Mouse (Mus musculus): ENCODE measurements around the gene Cd3g.

The Cd3g gene

GRCm38 (mm10) chr9:44980242-44980641 is at the start of gene Cd3g:
Gene Cd3g, minus strand, starts transcription at chr9:44980431.
- DNase-seq (ENCODE audit: low read depth, low spot score), result peak; percentile 87

- no peak for DNase-seq (ENCODE audit: low read depth, low spot score)
These were observed 47.1 kb upstream of the Cd3g start for GRCm38 (mm10) chr9:45027376-45027775.

DNA sequence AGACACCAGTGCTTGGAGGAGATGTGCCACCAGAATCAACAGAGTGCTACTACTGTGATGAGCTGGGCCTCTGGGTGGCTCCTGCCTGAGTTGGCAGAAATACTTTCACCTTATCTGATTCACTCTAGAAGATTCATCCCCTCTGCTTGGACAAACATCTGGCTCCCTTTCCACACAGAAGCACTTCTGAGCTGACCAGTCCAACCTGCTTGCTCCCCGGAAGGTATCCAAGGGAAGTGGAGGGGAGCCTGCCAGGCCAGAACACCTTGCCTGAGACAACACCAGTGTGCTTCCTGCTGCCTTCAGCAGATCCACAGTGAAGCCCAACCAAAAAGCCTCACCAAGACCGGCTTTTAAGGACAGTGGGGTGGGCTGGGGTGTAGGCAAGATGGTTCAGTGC is 44.0 kb upstream of the Cd3g start:
- no peak for DNase-seq (ENCODE audit: low read depth, low spot score)

GRCm38 (mm10) chr9:45023638-45024037 is 43.4 kb upstream of the Cd3g start:
- DNase-seq (ENCODE audit: low read depth, low spot score), result no peak

GRCm38 (mm10) chr9:45022800-45023199 is 42.6 kb upstream of the Cd3g start:
- DNase-seq (ENCODE audit: low read depth, low spot score), result peak; percentile 77

- DNase-seq (ENCODE audit: low read depth, low spot score), result no peak
These were observed 37.8 kb upstream of the Cd3g start for GRCm38 (mm10) chr9:45018031-45018430.

- peak; percentile 32 for DNase-seq (ENCODE audit: low read depth, low spot score)
These were observed 35.6 kb upstream of the Cd3g start for GRCm38 (mm10) chr9:45015841-45016240.

- DNase-seq (ENCODE audit: low read depth, low spot score), result peak; percentile 74
These were observed 34.6 kb upstream of the Cd3g start for GRCm38 (mm10) chr9:45014879-45015278.

- no peak for DNase-seq (ENCODE audit: low read depth, low spot score)
These were observed 31.1 kb upstream of the Cd3g start for GRCm38 (mm10) chr9:45011291-45011690.

GRCm38 (mm10) chr9:45010461-45010860 is 30.2 kb upstream of the Cd3g start:
- DNase-seq (ENCODE audit: low read depth, low spot score), result peak; percentile 83

- peak; percentile 88 for DNase-seq (ENCODE audit: low read depth, low spot score)
These were observed 29.2 kb upstream of the Cd3g start, which contains the start of gene Cd3e for GRCm38 (mm10) chr9:45009180-45010078. Gene Cd3e, minus strand, starts transcription at chr9:45009627.

GRCm38 (mm10) chr9:45008342-45008741 is 28.1 kb upstream of the Cd3g start:
- DNase-seq (ENCODE audit: low read depth, low spot score), result no peak

DNA sequence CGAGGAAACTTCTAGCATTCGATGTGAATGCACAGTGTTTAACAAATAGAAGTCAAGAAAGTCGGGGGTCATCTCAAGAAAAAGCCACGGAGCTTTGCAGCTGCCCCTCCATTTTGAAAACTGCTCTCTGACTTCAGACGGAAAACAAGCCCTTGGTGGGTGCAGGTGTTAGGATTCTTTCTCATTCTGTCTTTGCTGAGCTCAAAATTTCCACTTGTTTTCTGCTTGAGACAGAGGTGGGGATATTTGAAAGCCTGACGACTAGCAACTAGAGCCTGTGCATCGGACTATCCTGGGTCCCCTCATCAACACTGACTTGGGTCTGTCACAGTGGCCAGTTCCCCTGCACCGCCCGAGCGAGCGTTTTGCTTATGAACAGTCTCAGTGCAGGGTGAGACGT is 27.2 kb upstream of the Cd3g start:
- no peak for DNase-seq (ENCODE audit: low read depth, low spot score)

GRCm38 (mm10) chr9:45000249-45000648 is 20.0 kb upstream of the Cd3g start:
- no peak for DNase-seq (ENCODE audit: low read depth, low spot score)

DNA sequence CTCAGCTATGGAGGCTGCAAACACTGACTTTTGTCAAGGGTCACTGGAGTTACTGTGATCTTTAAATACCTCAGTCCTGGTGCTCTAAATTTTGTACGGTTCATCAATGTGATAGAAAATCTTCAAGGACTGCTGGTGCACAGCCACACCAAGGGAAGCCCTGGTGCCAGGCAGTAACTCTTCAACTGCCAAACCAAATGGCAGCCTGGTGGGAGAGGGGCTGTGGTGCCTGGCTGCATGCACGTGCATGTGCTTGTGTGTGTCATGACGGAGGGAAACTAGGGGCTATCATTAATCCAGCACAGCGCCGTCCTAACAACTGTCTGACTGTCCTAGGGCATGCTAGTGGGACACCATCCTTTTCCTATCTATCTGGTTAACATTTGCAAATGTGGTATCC is 19.5 kb upstream of the Cd3g start:
- DNase-seq (ENCODE audit: low read depth, low spot score), result no peak

DNA sequence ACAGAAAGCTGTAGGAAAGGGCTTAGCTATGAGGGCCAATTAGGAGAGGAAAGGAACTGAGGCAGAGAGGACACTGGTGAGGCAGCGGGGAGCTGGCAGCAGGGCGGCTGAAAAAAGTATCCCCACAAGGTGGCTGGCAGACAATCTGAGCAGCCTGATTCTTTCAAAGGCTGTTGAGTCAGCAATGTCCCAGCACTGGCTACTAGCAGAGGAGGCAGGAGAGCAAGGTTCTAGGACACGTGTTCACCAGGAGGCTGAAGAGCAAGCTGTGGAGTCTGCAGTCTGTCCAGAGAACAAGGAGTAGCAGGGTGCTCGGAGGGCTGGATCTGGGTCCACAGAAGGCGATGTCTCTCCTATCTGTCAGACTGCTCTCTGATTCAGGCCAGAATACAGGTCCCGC is 18.9 kb upstream of the Cd3g start:
- peak; percentile 36 for DNase-seq (ENCODE audit: low read depth, low spot score)

GRCm38 (mm10) chr9:44998138-44998537 is 17.9 kb upstream of the Cd3g start:
- peak; percentile 59 for DNase-seq (ENCODE audit: low read depth, low spot score)

DNA sequence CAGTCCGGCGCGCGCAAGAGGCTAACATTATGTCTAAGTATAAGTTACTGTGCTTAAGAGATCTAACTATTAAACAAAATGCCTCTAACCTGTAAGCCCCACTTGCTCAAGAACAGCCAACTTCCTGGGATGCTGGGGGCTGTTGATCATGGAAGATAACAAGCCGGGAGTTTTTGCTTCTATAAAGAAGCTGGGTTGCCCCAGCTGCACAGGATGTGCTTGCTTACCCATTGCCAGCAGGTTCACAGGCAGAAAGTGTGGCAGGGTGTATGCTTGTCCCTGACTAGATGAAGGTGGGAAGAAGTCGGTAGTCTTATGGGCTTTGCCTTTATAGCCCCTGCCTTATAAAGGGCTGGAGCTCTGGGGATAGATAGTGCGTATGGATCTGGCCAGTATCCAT is 16.4 kb upstream of the Cd3g start:
- DNase-seq (ENCODE audit: low read depth, low spot score), result no peak

DNA sequence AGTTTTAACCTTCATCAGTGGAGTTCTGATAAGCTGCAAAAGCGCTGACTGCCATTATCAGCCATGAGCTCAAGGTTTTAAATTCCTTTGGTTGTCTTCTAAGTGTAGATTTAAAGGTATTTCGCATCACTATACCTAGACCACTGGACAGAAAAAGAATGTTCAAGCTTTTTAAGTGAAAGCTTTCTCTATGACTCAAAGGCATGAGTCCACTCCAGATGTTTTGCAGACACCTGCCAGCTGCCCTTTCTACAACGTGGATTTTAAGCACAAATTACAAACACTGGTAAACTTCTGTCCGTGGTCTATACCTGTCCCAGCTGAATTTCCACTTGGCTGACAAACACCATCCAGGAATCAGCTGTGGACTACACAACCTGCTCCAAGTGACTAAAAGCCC is 14.7 kb upstream of the Cd3g start:
- no peak for DNase-seq (ENCODE audit: low read depth, low spot score)

- DNase-seq (ENCODE audit: low read depth, low spot score), result no peak
These were observed 13.0 kb upstream of the Cd3g start for GRCm38 (mm10) chr9:44993268-44993667.

DNA sequence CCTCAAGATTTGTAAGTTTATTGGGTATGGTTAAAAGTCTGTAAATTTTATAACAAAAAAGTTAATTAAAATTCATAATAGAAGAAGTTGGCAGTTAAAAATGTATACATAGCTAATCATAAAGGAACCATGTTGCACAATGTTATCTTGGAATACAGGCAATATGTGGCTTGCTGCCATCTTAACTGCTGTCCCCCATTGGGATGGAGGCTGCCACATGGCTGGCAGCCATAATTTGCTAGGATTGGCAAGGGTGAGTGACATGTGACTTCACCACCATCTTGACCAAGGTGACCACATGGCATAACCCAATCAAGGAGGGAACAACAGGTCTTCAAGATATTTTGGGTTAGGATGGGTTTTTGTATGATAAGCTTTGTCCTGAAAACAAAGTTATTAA is 12.0 kb upstream of the Cd3g start:
- DNase-seq (ENCODE audit: low read depth, low spot score), result no peak

DNA sequence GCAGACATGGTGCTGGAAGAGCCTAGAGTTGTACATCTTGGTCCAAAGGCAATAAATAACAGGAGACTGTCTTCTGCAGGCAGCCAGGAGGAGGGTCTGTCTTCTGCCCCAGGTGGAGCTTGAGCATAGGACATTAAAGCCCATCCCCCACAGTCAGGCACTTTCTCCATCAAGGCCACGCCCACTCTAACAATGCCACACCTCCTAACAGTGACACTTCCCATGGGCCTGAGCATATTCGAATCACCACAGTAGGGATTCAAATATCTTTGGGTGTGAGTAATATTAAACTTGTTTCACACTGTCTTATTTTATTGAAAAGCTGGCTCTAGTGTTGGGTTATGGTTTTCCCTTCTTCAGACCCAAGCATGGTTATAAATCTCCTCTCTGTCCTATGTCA is 11.6 kb upstream of the Cd3g start:
- DNase-seq (ENCODE audit: low read depth, low spot score), result no peak

- DNase-seq (ENCODE audit: low read depth, low spot score), result peak; percentile 83
These were observed 6.7 kb upstream of the Cd3g start for GRCm38 (mm10) chr9:44986976-44987375.

Measured in CD4-positive helper T cell, adult 2 months (primary cell).